Mouse (Mus musculus) embryonic fibroblast, embryonic 13.5 days (primary cell): ENCODE data around the gene Tppp3.

Source experiments
- CTCF ChIP-seq: IDR thresholded peaks from 2 replicates; pipeline ENCODE4 v1.5.1; 2011; ENCODE audit warnings: mild to moderate bottlenecking, control low read depth, low read length, moderate library complexity, borderline replicate concordance; ENCODE audit not compliant: insufficient read depth
- POLR2A ChIP-seq: IDR thresholded peaks from 2 replicates; pipeline ENCODE4 v1.6.1; 2011; ENCODE audit warnings: low read depth, mild to moderate bottlenecking, control low read depth, low read length, moderate library complexity

- TF ChIP-seq CTCF (no peak), POLR2A (no peak)
Observed at GRCm38 (mm10) chr8:105504617-105505016, 33.3 kb upstream of the Tppp3 start.
